Mouse (Mus musculus): ENCODE results near the gene Apba2.

DNA sequence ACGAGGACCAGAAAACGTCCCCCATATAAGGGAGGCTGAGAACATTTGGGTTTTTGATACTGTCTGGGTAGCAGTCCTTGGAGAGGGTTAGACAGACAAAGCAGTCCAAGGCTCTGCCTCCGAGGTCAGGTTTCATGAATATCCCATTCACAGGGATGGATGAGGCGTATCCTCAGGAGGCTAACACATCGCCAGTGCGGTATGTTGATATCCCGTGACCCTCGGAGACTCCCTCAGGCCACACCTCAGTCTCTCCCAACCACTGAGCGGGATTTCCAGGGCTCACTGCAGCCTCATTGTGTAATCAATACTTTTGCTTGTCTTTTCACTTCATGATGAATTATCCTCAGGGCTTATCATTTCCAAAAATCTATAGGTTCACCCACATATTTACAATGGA, 95.1 kb downstream of the Apba2 start:
- TF ChIP-seq CTCF (conservative IDR thresholded peaks at IDR 0.05; ENCODE audit: insufficient read depth, insufficient read length, low read depth, low read length) (no peak), POLR2A (IDR thresholded peaks at IDR 0.05; ENCODE audit: low read depth, low read length) (no peak)

All from kidney, adult 2 months (tissue).